Mouse (Mus musculus) frontal cortex, postnatal 14 days (tissue): Measurements from ENCODE around the gene Zfp280c.

Experiments used
- DNase-seq, 2 experiments: peaks; one replicate each; pipeline ENCODE4 v3.0.0; 2022; ENCODE audit warnings: low spot score in 2 of 2

Gene Zfp280c

GRCm38 (mm10) chrX:48594099-48594760 is at the start of gene Zfp280c:
TSS of gene Zfp280c (minus strand) at chrX:48594504.
- peak; percentile 47 to 54 for DNase-seq

- DNase-seq: no peak
These were observed 42.7 kb upstream of the Zfp280c start for GRCm38 (mm10) chrX:48637032-48637431.

- DNase-seq: no peak
These were observed 29.7 kb upstream of the Zfp280c start for GRCm38 (mm10) chrX:48624054-48624420.

GRCm38 (mm10) chrX:48623379-48624053 is 29.2 kb upstream of the Zfp280c start, which contains the start of gene Slc25a14:
TSS of gene Slc25a14 (plus strand) at chrX:48623413.
- peak; percentile 68 to 70 for DNase-seq

- no peak for DNase-seq
These were observed 28.7 kb upstream of the Zfp280c start for GRCm38 (mm10) chrX:48623049-48623378.

- no peak for DNase-seq
These were observed 10.6 kb upstream of the Zfp280c start for GRCm38 (mm10) chrX:48604872-48605271.

GRCm38 (mm10) chrX:48596906-48597305 is 2.6 kb upstream of the Zfp280c start:
- no peak for DNase-seq

- DNase-seq: no peak
These were observed 1.7 kb upstream of the Zfp280c start for GRCm38 (mm10) chrX:48596053-48596452.

- DNase-seq: no peak
These were observed 594 bp downstream of the Zfp280c start for GRCm38 (mm10) chrX:48593721-48594098.

GRCm38 (mm10) chrX:48583332-48583731 is 11.0 kb downstream of the Zfp280c start:
- no peak for DNase-seq

GRCm38 (mm10) chrX:48532175-48532574 is 62.1 kb downstream of the Zfp280c start:
- peak; percentile 42 to 69 for DNase-seq

GRCm38 (mm10) chrX:48526435-48526834 is 67.9 kb downstream of the Zfp280c start:
- no peak for DNase-seq

GRCm38 (mm10) chrX:48525866-48526265 is 68.4 kb downstream of the Zfp280c start:
- peak in 1 of 2 experiments; percentile 31 for DNase-seq

GRCm38 (mm10) chrX:48525332-48525731 is 69.0 kb downstream of the Zfp280c start:
- no peak for DNase-seq

- no peak for DNase-seq
These were observed 70.8 kb downstream of the Zfp280c start for GRCm38 (mm10) chrX:48523512-48523911.

- no peak for DNase-seq
These were observed 72.7 kb downstream of the Zfp280c start for GRCm38 (mm10) chrX:48521651-48522050.

- no peak for DNase-seq
These were observed 74.7 kb downstream of the Zfp280c start for GRCm38 (mm10) chrX:48519549-48520085.

- peak; percentile 26 to 38 for DNase-seq
These were observed 75.3 kb downstream of the Zfp280c start, which contains the start of gene Rab33a for GRCm38 (mm10) chrX:48518808-48519548. TSS of gene Rab33a (plus strand) at chrX:48519285.

GRCm38 (mm10) chrX:48518211-48518807 is 76.0 kb downstream of the Zfp280c start:
- peak; percentile 32 to 48 for DNase-seq

GRCm38 (mm10) chrX:48513824-48514223 is 80.5 kb downstream of the Zfp280c start:
- DNase-seq: no peak

- DNase-seq: peak; percentile 79 to 85
These were observed 81.0 kb downstream of the Zfp280c start, which contains the start of gene Aifm1 for GRCm38 (mm10) chrX:48513166-48513807. TSS of gene Aifm1 (minus strand) at chrX:48513563.
